ENCODE assay signal across 9 mouse cellular contexts in the genomic region with DNA sequence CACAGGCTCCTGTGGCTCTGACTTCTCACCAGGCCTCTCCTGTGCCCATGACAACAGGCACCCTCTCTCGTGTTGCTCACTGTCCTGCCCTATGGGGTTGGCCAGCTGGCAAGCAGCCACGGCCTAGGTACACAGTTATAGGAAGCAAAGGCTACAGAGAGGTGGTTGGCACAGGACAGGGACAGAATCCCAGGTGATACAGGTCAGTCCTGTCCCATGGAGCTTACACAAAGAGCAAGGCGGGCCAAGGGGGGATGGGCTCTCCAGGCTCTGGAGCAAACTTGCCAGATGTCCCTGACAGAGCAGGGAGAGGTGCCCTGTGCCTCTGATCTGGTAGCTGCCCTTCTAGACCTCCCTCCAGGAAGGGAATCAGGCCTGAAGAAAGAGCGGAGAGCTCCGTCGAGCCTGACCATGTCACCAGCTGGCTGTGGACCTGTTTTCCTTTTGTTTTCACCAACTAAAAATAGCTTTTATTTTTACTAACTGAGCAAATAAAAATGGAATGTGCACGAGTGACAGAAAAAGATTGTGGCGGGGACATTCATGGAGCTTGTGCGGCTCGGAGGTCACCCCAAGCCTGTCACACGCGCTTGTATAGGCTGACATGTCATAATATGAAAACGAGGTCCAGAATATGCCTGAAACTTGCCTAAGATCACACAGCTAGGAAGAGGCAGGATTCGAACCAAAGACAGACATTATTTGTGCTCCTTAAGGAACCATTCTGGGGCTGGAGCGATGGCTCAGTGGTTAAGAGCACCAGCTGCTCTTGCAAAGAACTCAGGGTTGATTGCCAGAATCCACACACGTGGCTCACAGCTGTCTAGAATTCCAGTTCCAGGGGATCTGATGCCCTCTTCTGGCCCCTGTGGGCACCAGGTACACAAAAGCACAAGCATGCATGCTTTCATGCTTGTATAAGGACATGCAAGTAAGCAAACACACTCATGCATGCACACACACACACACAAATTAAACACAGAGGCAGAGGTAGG. TPM values are rescaled to one million over a fixed set of nuclear protein-coding genes. Genes with fewer than 3 reads are reported as not detected.
DNase-seq lines count a peak whose midpoint lies in the region; ATAC-seq and TF ChIP-seq lines count a peak whose summit lies in the region.
"Had no signal": no experiment of that assay in that cellular context is flagged by ENCODE, and none has a peak within 500 bp of the region (broad histone marks: within the 10 kb centered on the region; RNA-seq: fewer than 3 reads in every experiment).

No protein-coding gene starts in this region.

- H3K9me3 ChIP-seq in heart, embryonic 13.5 days, result no peaks in the 10 kb centered on the region
- H3K9me3 ChIP-seq: G1E had no signal

- DNase-seq in layer of hippocampus, adult 2 months (ENCODE audit: low spot score in 2 of 2), result no peak
- no peak for DNase-seq in layer of hippocampus, postnatal 14 days (ENCODE audit: low spot score in 2 of 2)
- DNase-seq in cerebellum, postnatal 36 days, result peak; percentile 61 to 69
- DNase-seq in kidney, postnatal 10 days, result peak; percentile 78
- peak; percentile 84 for DNase-seq in lung, postnatal 36 days
- DNase-seq in thymus, postnatal 36 days, result peak; percentile 45 to 55
- DNase-seq in c-Kit-positive CD71-positive TER-119-positive erythroid progenitor cells, embryonic 14.5 days (ENCODE audit: low spot score), result no peak

- WGBS in heart, embryonic 13.5 days, result 41% methylated on average over 16 of the region's 16 CpGs

- no peak overlapping the region; the same call in 1 of the 2 replicates for H3K4me2 ChIP-seq in heart, embryonic 13.5 days

- H3K27me3 ChIP-seq in heart, embryonic 13.5 days (replicated peaks), result no peaks in the 10 kb centered on the region

- TF ChIP-seq CTCF in layer of hippocampus, adult 2 months (conservative IDR thresholded peaks at IDR 0.05), result peak; percentile 57

- peak overlapping the region; percentile 67 for H3K9ac ChIP-seq in heart, embryonic 13.5 days

- H3K36me3 ChIP-seq in heart, embryonic 13.5 days, result peaks cover 17% of the 10 kb centered on the region
- H3K36me3 ChIP-seq: G1E had no signal

- no peak overlapping the region for H3K4me3 ChIP-seq in layer of hippocampus, adult 2 months
- H3K4me3 ChIP-seq in heart, embryonic 13.5 days, result no peak overlapping the region

- peaks cover 44% of the 10 kb centered on the region for H3K4me1 ChIP-seq in heart, embryonic 13.5 days

- no peak for ATAC-seq in heart, embryonic 13.5 days (ENCODE audit: extremely low read depth, insufficient number of reproducible peaks, low FRiP score, low TSS enrichment)

- H3K27ac ChIP-seq in layer of hippocampus, adult 2 months, result peak overlapping the region; percentile 46
- H3K27ac ChIP-seq in heart, embryonic 13.5 days (replicated peaks), result peak overlapping the region; percentile 82

RNA-seq across cellular contexts. Expression of gene Arhgef10l, which starts 48.1 kb away (rescaled TPM):
- total RNA-seq in layer of hippocampus, adult 2 months (2021), result 10 to 100 TPM; 43.9 to 52.8 TPM
- 10 to 100 TPM; 48.8 to 50.8 TPM for total RNA-seq in layer of hippocampus, postnatal 14 days (2021)
- 15.3 and 18.2 TPM in 2 replicates for polyA plus RNA-seq in heart, embryonic 13.5 days (2015; fragmentation: Nextera tagmentation; extraction: Ambion mirVana)

Comparison
In these comparisons a context has a peak if more than half of its experiments do, and no peak if none do; other contexts are left out.
1. DNase-seq: peak in cerebellum, postnatal 36 days (2 of 2), kidney, postnatal 10 days (single experiment), lung, postnatal 36 days (single experiment) and thymus, postnatal 36 days (2 of 2); none in layer of hippocampus, adult 2 months (0 of 2), layer of hippocampus, postnatal 14 days (0 of 2) and c-Kit-positive CD71-positive TER-119-positive erythroid progenitor cells, embryonic 14.5 days (single experiment).